Mouse (Mus musculus) CH12.LX (cell line): ENCODE data around the gene Atrnl1. TPM values are rescaled to one million over a fixed set of nuclear protein-coding genes. Genes with fewer than 3 reads are reported as not detected.

ENCODE experiments used
- DNase-seq: peaks from one replicate; pipeline ENCODE4 v3.0.0-alpha.2; 2013; ENCODE audit errors: extremely low read depth
- H3K27ac ChIP-seq: 2 replicates; pipeline ENCODE4 v1.5.1; 2012; ENCODE audit warnings: low read depth, mild to moderate bottlenecking, control low read depth, moderate library complexity; ENCODE audit not compliant: insufficient read depth
- H3K27me3 ChIP-seq: replicated peaks from 2 replicates; pipeline ENCODE3; 2012; ENCODE audit warnings: inconsistent platforms
- H3K36me3 ChIP-seq, 2 experiments: replicated peaks in 1 of 2; 2 replicates each; pipeline versions ENCODE3 to v1.6.1; 2012; ENCODE audit warnings: inconsistent platforms in 1 of 2, low read length in 1 of 2, mild to moderate bottlenecking in 1 of 2, mixed read lengths in 1 of 2, moderate library complexity in 1 of 2; ENCODE audit not compliant: control insufficient read depth in 1 of 2, insufficient read depth in 1 of 2
- H3K4me1 ChIP-seq, 2 experiments: 2 replicates each; pipeline ENCODE4 v1.6.1; 2012; ENCODE audit warnings: inconsistent platforms in 1 of 2, moderate library complexity in 1 of 2; ENCODE audit not compliant: insufficient read depth in 2 of 2, control insufficient read depth in 1 of 2
- H3K4me2 ChIP-seq: 2 replicates; pipeline ENCODE4 v1.6.1; 2012; ENCODE audit warnings: low read depth, mild to moderate bottlenecking, control low read depth; ENCODE audit not compliant: poor library complexity, insufficient read depth, severe bottlenecking
- H3K4me3 ChIP-seq, 3 experiments: fragments of 150-350 bp in 1 of 3; sonication (generic) in 1 of 3; replicated peaks in 1 of 3; 2 replicates each; pipeline versions ENCODE3 to v1.5.1; 2011 to 2012; ENCODE audit warnings: low read depth in 2 of 3, low read length in 2 of 3, mild to moderate bottlenecking in 2 of 3, moderate library complexity in 2 of 3, control low read depth in 1 of 3, improper control_type of control experiment in 1 of 3, inconsistent platforms in 1 of 3, mixed read lengths in 1 of 3; ENCODE audit not compliant: poor library complexity in 1 of 3
- H3K79me2 ChIP-seq: replicated peaks from 2 replicates; pipeline ENCODE4 v1.6.1; 2012; ENCODE audit warnings: mild to moderate bottlenecking, moderate library complexity; ENCODE audit not compliant: control insufficient read depth, poor library complexity, insufficient read depth, severe bottlenecking; ENCODE audit errors: extremely low read depth
- H3K9ac ChIP-seq: 2 replicates; pipeline ENCODE4 v1.6.1; 2012; ENCODE audit warnings: low read depth, mild to moderate bottlenecking, control low read depth, moderate library complexity; ENCODE audit not compliant: insufficient read depth
- H3K9me3 ChIP-seq: replicated peaks from 2 replicates; pipeline ENCODE3; 2012; ENCODE audit warnings: low read length, inconsistent platforms, mixed read lengths
- CHD2 ChIP-seq: IDR thresholded peaks from 2 replicates; pipeline ENCODE4 v1.6.1; 2011; ENCODE audit warnings: low read length, improper control_type of control experiment
- CTCF ChIP-seq, 2 experiments: IDR thresholded peaks in 1 of 2; conservative IDR thresholded peaks in 1 of 2; 2 replicates each; pipeline ENCODE4 v1.5.1; 2011 to 2012; ENCODE audit warnings: low read depth in 2 of 2, low read length in 2 of 2, improper control_type of control experiment in 1 of 2, inconsistent platforms in 1 of 2, mild to moderate bottlenecking in 1 of 2, moderate library complexity in 1 of 2
- E2F4 ChIP-seq: IDR thresholded peaks from 2 replicates; pipeline ENCODE4 v1.6.1; 2011; ENCODE audit warnings: low read depth, low read length, improper control_type of control experiment; ENCODE audit not compliant: insufficient replicate concordance
- EP300 ChIP-seq: IDR thresholded peaks from 2 replicates; pipeline ENCODE4 v1.6.1; 2011; ENCODE audit warnings: low read length, improper control_type of control experiment
- HCFC1 ChIP-seq: IDR thresholded peaks from 2 replicates; pipeline ENCODE4 v1.6.1; 2012; ENCODE audit warnings: low read depth, mild to moderate bottlenecking, inconsistent platforms, low read length, improper control_type of control experiment
- IRF4 ChIP-seq: IDR thresholded peaks from 2 replicates; pipeline ENCODE4 v1.6.1; 2014; ENCODE audit warnings: low read depth, mild to moderate bottlenecking, inconsistent platforms, low read length, improper control_type of control experiment
- JUND ChIP-seq: conservative IDR thresholded peaks from 2 replicates; pipeline ENCODE4 v1.6.1; 2011; ENCODE audit warnings: low read depth, low read length, improper control_type of control experiment
- KAT2A ChIP-seq: IDR thresholded peaks from 2 replicates; pipeline ENCODE4 v1.6.1; 2012; ENCODE audit warnings: low read length, improper control_type of control experiment, inconsistent platforms; ENCODE audit not compliant: insufficient replicate concordance
- MEF2A ChIP-seq: IDR thresholded peaks from 2 replicates; pipeline ENCODE4 v1.6.1; 2014; ENCODE audit warnings: low read depth, mild to moderate bottlenecking, inconsistent platforms, low read length, improper control_type of control experiment, borderline replicate concordance
- NELFE ChIP-seq: IDR thresholded peaks from 2 replicates; pipeline ENCODE4 v1.6.1; 2011; ENCODE audit warnings: low read depth, low read length, improper control_type of control experiment
- NRF1 ChIP-seq: IDR thresholded peaks from 2 replicates; pipeline ENCODE4 v1.6.1; 2014; ENCODE audit warnings: low read depth, mild to moderate bottlenecking, inconsistent platforms, low read length, improper control_type of control experiment, moderate library complexity
- SMC3 ChIP-seq: IDR thresholded peaks from 2 replicates; pipeline ENCODE4 v1.6.1; 2011; ENCODE audit warnings: low read depth, low read length, improper control_type of control experiment
- USF1 ChIP-seq: IDR thresholded peaks from 2 replicates; pipeline ENCODE4 v1.6.1; 2014; ENCODE audit warnings: low read depth, mild to moderate bottlenecking, inconsistent platforms, low read length, improper control_type of control experiment
- USF2 ChIP-seq: conservative IDR thresholded peaks from 2 replicates; pipeline ENCODE4 v1.6.1; 2011; ENCODE audit warnings: low read depth, low read length, improper control_type of control experiment
- ZMIZ1 ChIP-seq: IDR thresholded peaks from 2 replicates; pipeline ENCODE4 v1.6.1; 2012; ENCODE audit warnings: low read depth, mild to moderate bottlenecking, inconsistent platforms, low read length, improper control_type of control experiment
- dilution Hi-C: fragments of 300-500 bp; cut with MboI; formaldehyde crosslinking; loops from 2 replicates; pipeline ENCODE4 v1.14.3; 2020; ENCODE audit warnings: low sequenced_read_pairs; ENCODE audit not compliant: extremely low pct_unique_long_range_greater_than_20kb, extremely low pct_ligation_motif_present
- in situ Hi-C: fragments of 300-500 bp; cut with MboI; formaldehyde crosslinking; loops from 3 replicates; pipeline ENCODE4 v1.14.3; 2019; ENCODE audit warnings: low sequenced_read_pairs, low pct_ligation_motif_present, low pct_unique_long_range_greater_than_20kb, mixed read lengths
- polyA plus RNA-seq: library from polyadenylated mRNA; unstranded; fragments of >175 nt; gene quantifications from 2 replicates; pipeline ENCODE4 v1.2.1, GENCODE M21; 2012; ENCODE audit warnings: low read depth; ENCODE audit not compliant: insufficient read length
- total RNA-seq, 2 experiments: library from RNA; depleted of rRNA; stranded (reverse); fragments of 300-350 nt in 1 of 2; fragments of >200 nt in 1 of 2; gene quantifications; 2 replicates each; pipeline ENCODE4 v1.2.3; 2012 to 2014

The Atrnl1 gene
- total and polyA plus RNA-seq, 3 experiments: 1.9 TPM

- no peak overlapping the region for H3K9ac ChIP-seq
- dilution Hi-C loops: no loop called here
- H3K79me2 ChIP-seq: no peaks in the 10 kb centered on the region
- no peaks in the 10 kb centered on the region for H3K9me3 ChIP-seq
- in situ Hi-C loops: no loop called here
- TF ChIP-seq E2F4: no peak
- TF ChIP-seq JUND: no peak
- TF ChIP-seq NELFE: no peak
- TF ChIP-seq, all 38 proteins: peak for 0
- Histone ChIP-seq H3K27ac (no peak overlapping the region), H3K36me3 (no peaks in the 10 kb centered on the region), H3K4me3 (no peak overlapping the region), H3K4me1 (no peaks in the 10 kb centered on the region), H3K4me2 (no peak overlapping the region), H3K27me3 (no peaks in the 10 kb centered on the region)
- no peak for DNase-seq
Measured at GRCm38 (mm10) chr19:57969766-57970165, 358.9 kb downstream of the Atrnl1 start.

GRCm38 (mm10) chr19:57970342-57970895, 359.6 kb downstream of the Atrnl1 start:
- Histone ChIP-seq H3K27ac (no peak overlapping the region), H3K9ac (no peak overlapping the region), H3K36me3 (peaks cover 0 to 2% of the 10 kb centered on the region in 2 experiments), H3K27me3 (no peaks in the 10 kb centered on the region), H3K9me3 (no peaks in the 10 kb centered on the region), H3K4me3 (no peak overlapping the region), H3K79me2 (no peaks in the 10 kb centered on the region), H3K4me1 (no peaks in the 10 kb centered on the region), H3K4me2 (peak overlapping the region; percentile 61; the same call in 1 of the 2 replicates)
- in situ Hi-C loops (no loop called here), dilution Hi-C loops (no loop called here)
- TF ChIP-seq IRF4 (no peak), SMC3 (no peak), USF1 (no peak), MEF2A (no peak), EP300 (no peak), JUND (no peak), CHD2 (0 out of 2 replicates have a peak, but pooled peaks have one; percentile 22), USF2 (no peak), KAT2A (no peak), NRF1 (no peak), HCFC1 (no peak), CTCF (conservative IDR thresholded peaks at IDR 0.05 in 1 of 2, IDR thresholded peaks at IDR 0.05 in 1 of 2; ENCODE audit: low read depth in 2 of 2, low read length in 2 of 2) (peak in 1 of 2 experiments; percentile 30; a peak in 2 of 4 replicates), ZMIZ1 (no peak)
- no peak for DNase-seq
